Mouse (Mus musculus) E14TG2a.4 (cell line): ENCODE data around the gene Trhr2.

Experiments
- CTCF ChIP-seq: conservative IDR thresholded peaks from 2 replicates; pipeline ENCODE4 v1.5.1; 2014; ENCODE audit warnings: low read length
- POU5F1 ChIP-seq: IDR thresholded peaks from 2 replicates; pipeline ENCODE4 v1.6.1; 2014; ENCODE audit warnings: low read length, borderline replicate concordance

- TF ChIP-seq CTCF: no peak
- no peak for TF ChIP-seq POU5F1
Observed at GRCm38 (mm10) chr8:122313310-122313709, 47.2 kb downstream of the Trhr2 start.
